Mouse (Mus musculus): ENCODE measurements around the gene Mov10. TPM values are rescaled to one million over a fixed set of nuclear protein-coding genes. Genes with fewer than 3 reads are reported as not detected.

The Mov10 gene
- polyA plus RNA-seq, 1 experiment from 2014 or later = 74.9 TPM

Other genes with a start within 250 kb of the Mov10 start
- 36.3 and 38.4 TPM in 2 replicates for gene Slc16a1, start 179.9 kb downstream of the Mov10 start, polyA plus RNA-seq (2015; fragmentation: Nextera tagmentation; extraction: Ambion mirVana)
- 2.8 and 3.4 TPM in 2 replicates for gene Ppm1j, start 37.5 kb downstream of the Mov10 start, polyA plus RNA-seq (2015; fragmentation: Nextera tagmentation; extraction: Ambion mirVana)
- 0.23 and 0.26 TPM in 2 replicates for gene Fam19a3, start 36.7 kb downstream of the Mov10 start, polyA plus RNA-seq (2015; fragmentation: Nextera tagmentation; extraction: Ambion mirVana)
- 196 and 197 TPM in 2 replicates for gene Rhoc, start 30.2 kb downstream of the Mov10 start, polyA plus RNA-seq (2015; fragmentation: Nextera tagmentation; extraction: Ambion mirVana)
- gene St7l, start 45.4 kb upstream of the Mov10 start, polyA plus RNA-seq (2015; fragmentation: Nextera tagmentation; extraction: Ambion mirVana) = 40.1 and 41.0 TPM in 2 replicates
- gene Capza1, start 45.9 kb upstream of the Mov10 start, polyA plus RNA-seq (2015; fragmentation: Nextera tagmentation; extraction: Ambion mirVana) = 191 and 206 TPM in 2 replicates
- 1.2 and 1.3 TPM in 2 replicates for gene Wnt2b, start 143.4 kb upstream of the Mov10 start, polyA plus RNA-seq (2015; fragmentation: Nextera tagmentation; extraction: Ambion mirVana)
- gene Cttnbp2nl, start 234.6 kb upstream of the Mov10 start, polyA plus RNA-seq (2015; fragmentation: Nextera tagmentation; extraction: Ambion mirVana) = 34.5 and 35.1 TPM in 2 replicates
- not detected in 2 replicates for gene 4930564D02Rik, start 248.3 kb upstream of the Mov10 start, polyA plus RNA-seq (2015; fragmentation: Nextera tagmentation; extraction: Ambion mirVana)

Data from limb, embryonic 13.5 days (tissue).